Mouse (Mus musculus): ENCODE data around the gene Cradd. TPM values are rescaled to one million over a fixed set of nuclear protein-coding genes. Genes with fewer than 3 reads are reported as not detected.

Gene Cradd
- polyA plus RNA-seq, 1 experiment from 2014 or later, result 9.4 TPM

DNA sequence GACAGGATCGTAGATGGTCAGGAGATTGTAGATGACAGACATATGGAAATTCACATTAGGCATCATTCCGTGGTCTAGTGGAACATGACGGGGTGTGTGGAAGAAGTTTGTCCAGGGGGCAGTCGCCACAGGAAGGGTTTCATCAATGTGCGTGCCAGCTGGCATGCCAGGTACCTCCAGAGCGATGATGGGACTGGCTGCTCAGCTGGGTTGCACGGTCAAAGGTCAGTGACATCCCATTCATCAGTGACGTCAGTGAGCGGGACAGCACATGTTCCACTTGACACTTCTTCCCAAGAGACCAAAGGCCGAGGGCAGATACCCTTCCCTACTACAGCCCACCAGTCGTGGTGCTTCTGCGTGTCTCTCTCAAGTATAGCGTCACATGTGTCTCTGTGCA lies 50.7 kb downstream of the Cradd start:
- TF ChIP-seq CTCF (IDR thresholded peaks at IDR 0.05), result no peak
- no peak for ATAC-seq
- in situ Hi-C loops (cut with MboI; ENCODE audit: low pct_unique_long_range_greater_than_20kb), result no loop called here
- ChIA-PET CTCF (no interaction called here), POLR2A (no interaction called here)
- no peaks in the 10 kb centered on the region for H3K27me3 ChIP-seq
- DNase-seq (ENCODE audit: low read depth, low spot score), result no peak

DNA sequence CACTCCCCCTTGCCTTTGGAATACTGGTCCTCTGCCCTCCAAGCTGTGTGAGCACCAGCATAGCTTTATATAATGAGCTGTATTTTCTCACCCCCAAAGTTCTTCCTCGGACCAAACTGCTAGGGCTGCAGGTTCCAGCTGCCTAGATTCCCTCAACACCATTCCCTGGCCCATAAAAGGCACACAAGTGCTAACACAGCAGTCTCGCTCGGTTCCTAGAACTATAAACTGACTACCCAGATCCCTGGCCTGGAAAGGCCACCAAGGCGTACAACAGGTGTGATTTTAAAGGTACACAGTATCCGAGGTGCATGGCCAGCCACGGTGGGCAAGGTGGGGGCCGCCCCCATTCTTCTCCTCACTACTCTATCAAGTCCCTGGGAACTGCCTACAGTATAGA lies 54.8 kb downstream of the Cradd start:
- in situ Hi-C loops (cut with MboI; ENCODE audit: low pct_unique_long_range_greater_than_20kb), result no loop called here
- no peak for ATAC-seq
- no peaks in the 10 kb centered on the region for H3K27me3 ChIP-seq
- CTCF ChIA-PET, result interaction anchor here (1.2 to 1.6 kb wide), 2 partner anchors 11 to 13 kb away, joined by 3 read pairs; no protein-coding TSS in a partner anchor
- POLR2A ChIA-PET, result interaction anchor here (0.9 kb wide), 1 partner anchor 9 kb away, joined by 4 read pairs; no protein-coding TSS in a partner anchor
- no peak for TF ChIP-seq CTCF (IDR thresholded peaks at IDR 0.05)
- DNase-seq (ENCODE audit: low read depth, low spot score), result no peak

DNA sequence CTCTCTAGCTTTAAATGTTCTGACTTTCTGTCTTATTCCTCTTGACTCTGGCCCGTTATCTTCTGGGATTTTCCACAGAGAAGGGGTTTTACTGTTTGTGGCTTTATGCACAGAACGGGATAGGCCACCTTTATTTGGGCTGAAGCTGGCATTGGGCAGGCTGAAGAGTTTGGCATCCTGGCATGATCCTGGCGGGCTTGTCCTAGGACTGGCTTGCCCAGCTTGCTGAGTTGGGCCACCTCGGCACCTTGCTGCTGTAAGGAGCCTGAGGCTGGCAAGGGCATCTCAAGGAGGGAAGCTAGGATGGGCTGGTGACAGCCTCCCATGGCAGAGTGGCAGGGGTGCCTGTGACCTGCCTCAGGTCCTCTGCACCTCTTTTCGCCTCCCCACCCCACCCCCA lies 55.6 kb downstream of the Cradd start:
- no peaks in the 10 kb centered on the region for H3K27me3 ChIP-seq
- DNase-seq (ENCODE audit: low read depth, low spot score) (no peak), ATAC-seq (no peak)
- POLR2A ChIA-PET, result no interaction called here
- in situ Hi-C loops (cut with MboI; ENCODE audit: low pct_unique_long_range_greater_than_20kb), result no loop called here
- no peak for TF ChIP-seq CTCF (IDR thresholded peaks at IDR 0.05)
- CTCF ChIA-PET, result interaction anchor here (1.0 to 1.6 kb wide), 3 partner anchors 10 to 12 kb away, joined by 3 read pairs; no protein-coding TSS in a partner anchor

DNA sequence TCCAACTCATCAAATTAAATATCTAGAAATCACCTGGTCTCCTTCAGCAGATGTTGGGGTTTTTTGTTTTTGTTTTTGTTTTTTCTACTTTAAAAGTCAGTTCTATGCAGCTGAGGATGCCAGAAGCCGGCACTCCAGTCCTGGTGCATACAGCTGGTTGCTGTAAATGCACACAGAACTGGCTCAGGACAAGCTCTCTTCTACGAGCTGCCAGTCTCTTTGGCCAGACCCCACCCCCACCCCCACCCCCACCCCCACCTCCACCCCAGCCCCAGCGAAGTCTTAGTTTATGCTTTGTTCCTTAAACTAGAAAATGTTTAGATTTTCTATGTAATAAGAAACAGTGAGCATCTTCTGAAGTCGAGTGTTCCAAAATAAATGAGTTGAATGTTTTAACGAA lies 57.0 kb downstream of the Cradd start:
- ChIA-PET POLR2A (no interaction called here), CTCF (no interaction called here)
- no peak for TF ChIP-seq CTCF (IDR thresholded peaks at IDR 0.05)
- no peaks in the 10 kb centered on the region for H3K27me3 ChIP-seq
- no peak for DNase-seq (ENCODE audit: low read depth, low spot score)
- in situ Hi-C loops (cut with MboI; ENCODE audit: low pct_unique_long_range_greater_than_20kb), result no loop called here
- ATAC-seq, result no peak

DNA sequence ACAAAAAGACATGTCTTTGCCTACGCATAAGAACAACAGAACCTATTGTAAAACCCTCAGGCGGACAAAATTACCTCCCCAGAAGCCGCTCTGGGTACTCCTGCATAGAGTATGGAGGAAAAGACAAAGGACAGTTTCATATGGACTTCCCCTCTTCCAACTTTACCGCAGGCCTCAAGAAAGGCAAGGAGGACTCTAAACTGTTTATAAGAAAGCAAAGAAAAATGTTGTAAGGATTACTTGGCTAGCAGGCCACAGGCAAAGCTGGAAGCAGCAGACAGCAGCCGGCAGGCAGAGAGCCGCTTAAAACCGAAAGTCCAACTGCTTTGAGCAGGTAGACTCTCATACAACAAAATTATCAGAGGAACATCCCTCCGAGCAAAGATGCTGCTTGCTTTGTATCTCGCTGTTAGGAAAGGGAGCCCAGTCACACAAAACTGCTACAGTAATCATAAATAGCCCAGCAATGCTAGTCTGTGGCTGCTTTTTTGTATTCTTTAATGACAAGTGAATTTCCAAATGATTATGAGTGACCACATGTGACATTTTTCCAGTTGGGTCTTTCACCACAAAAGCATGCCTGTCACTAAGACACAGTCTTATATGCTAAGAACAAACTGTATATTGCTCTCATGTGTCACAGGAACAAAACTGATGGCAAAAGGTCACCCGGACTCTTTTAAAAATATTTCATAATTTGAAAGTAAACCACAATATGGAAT lies 57.7 kb downstream of the Cradd start:
- in situ Hi-C loops (cut with MboI; ENCODE audit: low pct_unique_long_range_greater_than_20kb), result no loop called here
- H3K27me3 ChIP-seq, result no peaks in the 10 kb centered on the region
- no peak for TF ChIP-seq CTCF (IDR thresholded peaks at IDR 0.05)
- ATAC-seq (no peak), DNase-seq (ENCODE audit: low read depth, low spot score) (no peak)
- ChIA-PET POLR2A (no interaction called here), CTCF (no interaction called here)

DNA sequence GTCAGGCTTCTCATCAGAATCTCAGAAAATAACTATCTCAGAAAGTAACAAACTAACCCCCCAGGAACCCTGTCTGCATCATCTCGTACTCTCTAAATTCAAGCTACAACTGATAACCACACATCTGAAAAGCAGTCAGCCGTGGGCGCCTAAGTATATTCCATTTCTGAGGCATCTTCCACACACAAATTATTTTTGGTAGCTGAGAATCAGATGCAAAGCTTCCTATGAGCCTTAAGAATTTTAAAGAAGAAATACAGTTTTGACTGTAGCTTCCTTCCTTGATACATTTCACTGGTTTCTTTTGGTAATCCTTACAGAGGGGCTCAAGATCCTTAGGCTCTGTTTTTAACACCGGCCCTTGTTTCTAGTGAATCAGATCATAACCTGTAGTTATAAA lies 58.4 kb downstream of the Cradd start:
- DNase-seq (ENCODE audit: low read depth, low spot score), result no peak
- ATAC-seq, result no peak
- POLR2A ChIA-PET, result no interaction called here
- no peak for TF ChIP-seq CTCF (IDR thresholded peaks at IDR 0.05)
- in situ Hi-C loops (cut with MboI; ENCODE audit: low pct_unique_long_range_greater_than_20kb), result no loop called here
- CTCF ChIA-PET, result interaction anchor here (0.7 kb wide), 2 partner anchors 12 to 250 kb away, joined by 3 read pairs; no protein-coding TSS in a partner anchor
- H3K27me3 ChIP-seq, result no peaks in the 10 kb centered on the region

DNA sequence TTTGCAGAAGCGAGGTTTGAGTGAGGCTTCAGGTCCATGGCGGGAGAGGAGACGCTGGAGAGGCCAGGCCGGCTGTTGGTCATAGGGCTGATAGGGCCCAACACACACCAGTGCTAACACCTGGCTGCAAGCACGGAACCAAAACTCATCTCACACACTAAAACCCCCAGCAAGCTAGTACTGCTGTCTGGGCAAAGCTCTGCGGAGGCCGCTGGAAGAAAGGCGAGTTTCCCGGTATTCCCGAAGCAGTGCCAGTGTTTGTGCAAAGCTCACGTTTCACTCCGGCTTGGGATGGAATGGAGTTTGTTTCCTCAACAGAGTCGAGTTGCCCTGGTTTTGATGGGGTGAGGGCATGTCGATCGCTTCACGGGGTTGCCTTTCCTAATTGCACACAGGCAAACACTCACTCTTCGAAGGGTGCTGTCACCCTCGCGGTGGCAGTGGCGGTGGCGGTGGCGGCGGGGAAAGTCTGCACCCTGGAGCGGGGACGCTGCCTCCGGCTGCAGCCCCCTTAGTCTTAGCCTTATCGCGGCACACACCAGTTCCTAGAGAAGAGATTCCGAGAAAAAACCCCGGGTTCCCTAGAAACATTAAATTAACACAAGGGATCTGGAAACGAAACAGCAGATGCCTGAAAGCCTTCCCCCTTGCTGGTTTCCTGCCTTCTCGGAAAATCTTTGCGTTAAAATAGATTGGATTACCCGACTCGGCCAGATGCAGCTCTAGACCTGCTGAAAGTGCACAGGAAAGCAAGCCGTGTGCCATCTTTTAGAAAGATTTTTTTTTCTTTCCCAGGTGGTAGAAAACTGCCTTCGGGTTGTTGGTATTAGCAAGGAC lies 59.2 kb downstream of the Cradd start:
- H3K27me3 ChIP-seq, result no peaks in the 10 kb centered on the region
- DNase-seq (ENCODE audit: low read depth, low spot score) (no peak), ATAC-seq (no peak)
- POLR2A ChIA-PET, result no interaction called here
- CTCF ChIA-PET, result interaction anchor here (0.7 kb wide), 1 partner anchor 249 kb away, joined by 3 read pairs; no protein-coding TSS in a partner anchor
- no peak for TF ChIP-seq CTCF (IDR thresholded peaks at IDR 0.05)
- in situ Hi-C loops (cut with MboI; ENCODE audit: low pct_unique_long_range_greater_than_20kb), result no loop called here

DNA sequence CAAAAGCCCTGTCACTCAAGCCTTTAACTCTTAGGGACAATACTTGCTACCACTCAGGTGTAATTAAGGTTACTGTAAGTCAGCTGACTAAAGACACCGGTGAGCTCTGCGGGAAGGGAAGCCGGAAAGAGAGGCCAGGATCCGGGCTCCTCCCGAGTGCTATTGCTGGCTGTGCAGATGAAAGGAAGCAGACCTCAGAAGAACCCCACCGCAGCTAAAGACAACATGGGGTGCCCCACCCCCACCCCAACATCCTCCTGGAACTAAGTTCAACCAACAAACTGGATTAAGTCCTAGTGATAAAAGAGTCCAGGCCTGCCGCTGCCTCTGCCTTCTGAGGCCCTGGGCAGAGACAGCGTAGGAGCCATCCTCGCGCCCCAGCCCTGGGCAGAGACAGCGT lies 61.5 kb downstream of the Cradd start:
- ChIA-PET CTCF (no interaction called here), POLR2A (no interaction called here)
- DNase-seq (ENCODE audit: low read depth, low spot score), result no peak

DNA sequence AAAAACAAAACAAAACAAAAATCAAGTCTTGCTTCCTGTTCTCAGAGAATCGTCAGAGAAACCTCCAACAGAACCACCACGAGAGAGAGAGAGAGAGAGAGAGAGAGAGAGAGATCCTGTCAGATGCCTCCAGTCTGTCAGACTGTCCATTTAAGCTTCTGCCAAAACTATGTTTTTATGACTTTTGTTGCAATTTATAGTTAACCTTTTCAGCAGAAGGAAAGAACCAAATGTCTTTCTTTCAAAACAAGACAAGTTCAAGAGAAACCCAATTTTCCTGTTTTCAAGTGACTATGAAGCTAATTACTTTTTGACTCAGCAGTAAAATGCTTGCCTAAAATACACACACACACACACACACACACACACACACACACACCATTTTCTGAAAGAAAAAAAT lies 62.7 kb downstream of the Cradd start:
- ATAC-seq (no peak), DNase-seq (ENCODE audit: low read depth, low spot score) (no peak)
- no peak for TF ChIP-seq CTCF (IDR thresholded peaks at IDR 0.05)
- POLR2A ChIA-PET, result interaction anchor here (0.5 kb wide), 1 partner anchor 214 kb away, joined by 3 read pairs; no protein-coding TSS in a partner anchor
- H3K27me3 ChIP-seq, result no peaks in the 10 kb centered on the region
- CTCF ChIA-PET, result no interaction called here
- in situ Hi-C loops (cut with MboI; ENCODE audit: low pct_unique_long_range_greater_than_20kb), result no loop called here

More for the DNA sequence above, 61.5 kb downstream of the Cradd start:
- H3K27me3 ChIP-seq, result no peaks in the 10 kb centered on the region
- ATAC-seq, result no peak
- TF ChIP-seq CTCF (IDR thresholded peaks at IDR 0.05), result no peak
- in situ Hi-C loops (cut with MboI; ENCODE audit: low pct_unique_long_range_greater_than_20kb), result no loop called here

DNA sequence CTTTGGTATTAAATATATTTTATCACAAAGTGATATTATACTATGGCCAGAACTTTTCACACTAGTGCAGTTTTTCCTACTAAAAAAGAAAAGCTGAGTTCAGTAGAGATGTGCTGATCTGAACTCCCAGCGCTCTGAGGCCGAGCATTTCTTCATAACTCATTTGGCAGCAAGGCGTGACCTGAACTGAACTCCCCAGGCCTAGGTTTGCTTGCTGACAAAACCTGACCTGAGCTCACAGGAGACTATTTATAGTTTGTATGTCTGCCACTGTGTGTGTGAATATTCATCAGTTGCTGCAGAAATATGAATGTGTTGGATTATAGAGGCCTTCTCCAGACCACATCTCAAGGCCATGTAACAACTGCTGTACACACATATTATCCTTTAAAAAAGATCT lies 63.5 kb downstream of the Cradd start:
- in situ Hi-C loops (cut with MboI; ENCODE audit: low pct_unique_long_range_greater_than_20kb), result no loop called here
- ChIA-PET CTCF (no interaction called here), POLR2A (no interaction called here)
- ATAC-seq (no peak), DNase-seq (ENCODE audit: low read depth, low spot score) (no peak)
- no peak for TF ChIP-seq CTCF (IDR thresholded peaks at IDR 0.05)
- no peaks in the 10 kb centered on the region for H3K27me3 ChIP-seq

DNA sequence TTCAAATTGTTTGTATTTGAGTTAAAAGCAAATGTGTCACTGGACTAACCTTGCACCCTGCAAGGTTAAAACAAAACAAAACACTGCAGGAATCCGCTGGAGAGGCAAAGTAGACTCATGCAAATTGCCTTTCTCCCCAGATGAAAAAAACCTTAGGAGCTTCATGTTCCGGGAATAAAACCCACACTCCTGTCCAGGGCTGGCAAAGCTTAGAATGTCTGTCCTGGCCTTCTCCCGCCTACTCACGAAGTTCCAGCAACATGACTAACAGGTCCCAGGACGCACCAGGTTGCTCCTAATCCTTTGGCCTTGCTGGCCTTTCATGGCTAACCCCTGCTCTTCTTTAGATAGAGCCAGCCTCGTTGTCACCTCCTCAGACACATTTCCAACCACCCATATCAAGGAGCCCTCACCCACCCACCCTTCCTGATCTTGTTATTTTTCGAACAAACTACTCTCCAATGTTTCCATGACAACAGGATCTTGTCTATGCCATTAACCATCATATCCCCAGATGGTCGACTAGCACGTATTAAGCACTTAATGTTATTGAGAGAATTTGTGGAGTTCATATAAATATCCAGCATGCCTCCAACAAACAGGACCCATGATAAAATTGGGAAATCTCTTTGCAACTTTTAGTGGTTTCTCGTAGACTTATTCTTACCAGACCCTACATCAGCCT lies 65.3 kb downstream of the Cradd start:
- in situ Hi-C loops (cut with MboI; ENCODE audit: low pct_unique_long_range_greater_than_20kb), result no loop called here
- ATAC-seq (no peak), DNase-seq (ENCODE audit: low read depth, low spot score) (no peak)
- TF ChIP-seq CTCF (IDR thresholded peaks at IDR 0.05), result no peak
- POLR2A ChIA-PET, result no interaction called here
- CTCF ChIA-PET, result no interaction called here
- H3K27me3 ChIP-seq, result no peaks in the 10 kb centered on the region
